Mouse (Mus musculus) MEL (cell line): ENCODE measurements around the gene Elmsan1. TPM values are rescaled to one million over a fixed set of nuclear protein-coding genes. Genes with fewer than 3 reads are reported as not detected.
A peak's percentile ranks its signal among the peaks of the same experiment; 100 is the strongest.

ENCODE experiments used
- DNase-seq: peaks from one replicate; pipeline ENCODE4 v3.0.0; 2011; ENCODE audit warnings: low read depth, low spot score
- H3K27ac ChIP-seq: 2 replicates; pipeline ENCODE4 v1.5.1; 2012; ENCODE audit warnings: low read depth, mild to moderate bottlenecking, control low read depth, low read length, moderate library complexity; ENCODE audit not compliant: control insufficient read depth
- H3K27me3 ChIP-seq, 2 experiments: fragments of 150-350 bp in 1 of 2; sonication (generic) in 1 of 2; 2 replicates each; pipeline ENCODE4 v1.6.1; 2012; ENCODE audit warnings: low read length in 2 of 2, mild to moderate bottlenecking in 2 of 2, improper control_type of control experiment in 1 of 2, moderate library complexity in 1 of 2; ENCODE audit not compliant: insufficient read depth in 2 of 2, control insufficient read depth in 1 of 2
- H3K36me3 ChIP-seq, 2 experiments: 2 replicates each; pipeline ENCODE4 v1.6.1; 2012 to 2014; ENCODE audit warnings: low read length in 2 of 2, improper control_type of control experiment in 1 of 2, inconsistent platforms in 1 of 2, mild to moderate bottlenecking in 1 of 2; ENCODE audit not compliant: insufficient read depth in 2 of 2, control insufficient read depth in 1 of 2
- H3K4me1 ChIP-seq, 2 experiments: fragments of 150-350 bp in 1 of 2; sonication (generic) in 1 of 2; 2 replicates each; pipeline ENCODE4 v1.6.1; 2012; ENCODE audit warnings: low read length in 2 of 2, improper control_type of control experiment in 1 of 2, mild to moderate bottlenecking in 1 of 2; ENCODE audit not compliant: insufficient read depth in 2 of 2, control insufficient read depth in 1 of 2
- H3K4me3 ChIP-seq, 2 experiments: fragments of 150-350 bp in 1 of 2; sonication (generic) in 1 of 2; 2 replicates each; pipeline ENCODE4 v1.5.1; 2012; ENCODE audit warnings: low read depth in 2 of 2, low read length in 2 of 2, mild to moderate bottlenecking in 2 of 2, moderate library complexity in 2 of 2, control low read depth in 1 of 2, improper control_type of control experiment in 1 of 2; ENCODE audit not compliant: control insufficient read depth in 1 of 2, insufficient read depth in 1 of 2
- H3K79me2 ChIP-seq: 2 replicates; pipeline ENCODE4 v1.6.1; 2012; ENCODE audit warnings: mild to moderate bottlenecking, low read length, moderate library complexity; ENCODE audit not compliant: control insufficient read depth, poor library complexity, insufficient read depth
- H3K9ac ChIP-seq: 2 replicates; pipeline ENCODE4 v1.6.1; 2012; ENCODE audit warnings: low read depth, mild to moderate bottlenecking, control low read depth, low read length, moderate library complexity; ENCODE audit not compliant: control insufficient read depth, poor library complexity, severe bottlenecking
- H3K9me3 ChIP-seq: fragments of 150-350 bp; sonication (generic); replicated peaks from 2 replicates; pipeline ENCODE4 v1.6.1; 2012; ENCODE audit warnings: mild to moderate bottlenecking, low read length, improper control_type of control experiment, moderate library complexity; ENCODE audit not compliant: insufficient read depth
- BHLHE40 ChIP-seq: IDR thresholded peaks from 2 replicates; pipeline ENCODE4 v1.6.1; 2012; ENCODE audit warnings: low read depth, mild to moderate bottlenecking, inconsistent platforms, low read length, improper control_type of control experiment, borderline replicate concordance
- CHD1 ChIP-seq: IDR thresholded peaks from 2 replicates; pipeline ENCODE4 v1.6.1; 2012; ENCODE audit warnings: low read depth, mild to moderate bottlenecking, inconsistent platforms, low read length, improper control_type of control experiment
- EP300 ChIP-seq, 2 experiments: IDR thresholded peaks; 2 replicates each; pipeline ENCODE4 v1.6.1; 2011; ENCODE audit warnings: improper control_type of control experiment in 2 of 2, low read length in 2 of 2, low read depth in 1 of 2, mild to moderate bottlenecking in 1 of 2
- ETS1 ChIP-seq: IDR thresholded peaks from 2 replicates; pipeline ENCODE4 v1.6.1; 2012; ENCODE audit warnings: low read depth, mild to moderate bottlenecking, inconsistent platforms, low read length, improper control_type of control experiment, moderate library complexity
- MAFK ChIP-seq: IDR thresholded peaks from 2 replicates; pipeline ENCODE4 v1.6.1; 2011; ENCODE audit warnings: low read depth, mild to moderate bottlenecking, low read length, improper control_type of control experiment, borderline replicate concordance
- MAZ ChIP-seq: IDR thresholded peaks from 2 replicates; pipeline ENCODE4 v1.6.1; 2012; ENCODE audit warnings: low read depth, mild to moderate bottlenecking, inconsistent platforms, low read length, improper control_type of control experiment
- MXI1 ChIP-seq: IDR thresholded peaks from 2 replicates; pipeline ENCODE4 v1.6.1; 2011; ENCODE audit warnings: mild to moderate bottlenecking, low read depth, low read length, improper control_type of control experiment
- MYC ChIP-seq: IDR thresholded peaks from 2 replicates; pipeline ENCODE4 v1.6.1; 2011; ENCODE audit warnings: low read depth, mild to moderate bottlenecking, low read length, improper control_type of control experiment, moderate library complexity
- NELFE ChIP-seq: IDR thresholded peaks from 2 replicates; pipeline ENCODE4 v1.6.1; 2011; ENCODE audit warnings: low read depth, low read length, improper control_type of control experiment
- NRF1 ChIP-seq: IDR thresholded peaks from 2 replicates; pipeline ENCODE4 v1.6.1; 2014; ENCODE audit warnings: low read depth, mild to moderate bottlenecking, inconsistent platforms, low read length, improper control_type of control experiment, moderate library complexity; ENCODE audit not compliant: poor library complexity, insufficient read depth, severe bottlenecking
- POLR2A ChIP-seq, 2 experiments: IDR thresholded peaks; 2 replicates each; pipeline ENCODE4 v1.6.1; 2011 to 2012; ENCODE audit warnings: low read length in 2 of 2, mild to moderate bottlenecking in 2 of 2, control low read depth in 1 of 2, improper control_type of control experiment in 1 of 2, low read depth in 1 of 2, moderate library complexity in 1 of 2; ENCODE audit not compliant: control insufficient read depth in 1 of 2, insufficient read depth in 1 of 2, poor library complexity in 1 of 2
- POLR2AphosphoS5 ChIP-seq: IDR thresholded peaks from 2 replicates; pipeline ENCODE4 v1.6.1; 2012; ENCODE audit warnings: low read depth, borderline replicate concordance, mild to moderate bottlenecking, inconsistent platforms, low read length, moderate library complexity, mixed read lengths
- RAD21 ChIP-seq: IDR thresholded peaks from 2 replicates; pipeline ENCODE4 v1.6.1; 2011; ENCODE audit warnings: mild to moderate bottlenecking, low read depth, low read length, improper control_type of control experiment
- SIN3A ChIP-seq: IDR thresholded peaks from 2 replicates; pipeline ENCODE4 v1.6.1; 2012; ENCODE audit warnings: low read length, improper control_type of control experiment, inconsistent platforms
- SMC3 ChIP-seq: IDR thresholded peaks from 2 replicates; pipeline ENCODE4 v1.6.1; 2011; ENCODE audit warnings: low read depth, low read length, improper control_type of control experiment
- TBP ChIP-seq: IDR thresholded peaks from 2 replicates; pipeline ENCODE4 v1.8.0; 2011; ENCODE audit warnings: low read depth, low read length, improper control_type of control experiment
- TCF12 ChIP-seq: IDR thresholded peaks from 2 replicates; pipeline ENCODE4 v1.6.1; 2014; ENCODE audit warnings: low read depth, mild to moderate bottlenecking, inconsistent platforms, low read length, improper control_type of control experiment, moderate library complexity
- UBTF ChIP-seq: IDR thresholded peaks from 2 replicates; pipeline ENCODE4 v1.6.1; 2012; ENCODE audit warnings: low read depth, mild to moderate bottlenecking, inconsistent platforms, low read length, improper control_type of control experiment, moderate library complexity, borderline replicate concordance; ENCODE audit not compliant: insufficient read depth
- ZC3H11A ChIP-seq: IDR thresholded peaks from 2 replicates; pipeline ENCODE4 v1.6.1; 2012; ENCODE audit warnings: low read depth, mild to moderate bottlenecking, inconsistent platforms, low read length, improper control_type of control experiment
- ZKSCAN1 ChIP-seq: IDR thresholded peaks from 2 replicates; pipeline ENCODE4 v1.6.1; 2012; ENCODE audit warnings: low read depth, mild to moderate bottlenecking, inconsistent platforms, low read length, improper control_type of control experiment, moderate library complexity
- polyA plus RNA-seq, 2 experiments: library from polyadenylated mRNA; stranded (reverse) in 1 of 2; unstranded in 1 of 2; fragments of >175 nt in 1 of 2; fragments of >200 nt in 1 of 2; gene quantifications; 2 replicates each; pipeline versions ENCODE4 v1.2.1 to v1.2.4; 2012; ENCODE audit warnings: low replicate concordance in 2 of 2, low read depth in 1 of 2; ENCODE audit not compliant: insufficient read length in 2 of 2, insufficient read depth in 1 of 2, missing spikeins in 1 of 2
- total RNA-seq: library from RNA; depleted of rRNA; stranded (reverse); fragments of 300-350 nt; gene quantifications from 2 replicates; pipeline ENCODE4 v1.2.3, GENCODE M21; 2012

Elmsan1 gene
- total and polyA plus RNA-seq, 3 experiments, result 7.7 to 25.3 TPM; not detected in 1

GRCm38 (mm10) chr12:84181999-84182398 is 36.7 kb downstream of the Elmsan1 start:
- no peak overlapping the region for H3K4me3 ChIP-seq
- TF ChIP-seq BHLHE40 (no peak), EP300 (IDR thresholded peaks at IDR 0.05; ENCODE audit: low read depth in 1 of 2, low read length in 2 of 2) (no peak), ZKSCAN1 (no peak), CHD1 (no peak), MAZ (no peak), SMC3 (no peak), RAD21 (no peak), MAFK (no peak)
- TF ChIP-seq, all 39 proteins: peak for 0
- H3K9me3 ChIP-seq, result no peaks in the 10 kb centered on the region
- H3K27me3 ChIP-seq, result no peaks in the 10 kb centered on the region
- H3K79me2 ChIP-seq, result peaks cover 91% of the 10 kb centered on the region
- peaks cover 39 to 54% of the 10 kb centered on the region in 2 experiments for H3K4me1 ChIP-seq
- DNase-seq, result no peak
- no peak overlapping the region for H3K9ac ChIP-seq
- no peak overlapping the region for H3K27ac ChIP-seq
- peaks cover 9 to 57% of the 10 kb centered on the region in 2 experiments; a peak in 3 of 4 replicates for H3K36me3 ChIP-seq

GRCm38 (mm10) chr12:84180701-84181435 is 37.8 kb downstream of the Elmsan1 start:
- no peak overlapping the region for H3K4me3 ChIP-seq
- H3K27ac ChIP-seq, result peak overlapping the region; percentile 8; the same call in 1 of the 2 replicates
- H3K36me3 ChIP-seq, result peaks cover 5 to 62% of the 10 kb centered on the region in 2 experiments; a peak in 3 of 4 replicates
- peaks cover 42 to 59% of the 10 kb centered on the region in 2 experiments for H3K4me1 ChIP-seq
- H3K27me3 ChIP-seq, result no peaks in the 10 kb centered on the region
- TF ChIP-seq UBTF, result 0 out of 2 replicates have a peak, but pooled peaks have one; percentile 23
- peak; percentile 68; the same call in 1 of the 2 replicates for TF ChIP-seq BHLHE40
- peak; percentile 64; the same call in 1 of the 2 replicates for TF ChIP-seq MXI1
- 0 out of 2 replicates have a peak, but pooled peaks have one; percentile 25 for TF ChIP-seq TBP
- TF ChIP-seq NRF1, result 0 out of 2 replicates have a peak, but pooled peaks have one; percentile 6
- no peak for TF ChIP-seq NELFE
- peak; percentile 42; the same call in 1 of the 2 replicates for TF ChIP-seq ETS1
- 0 out of 2 replicates have a peak, but pooled peaks have one; percentile 37 for TF ChIP-seq SIN3A
- no peak for TF ChIP-seq RAD21
- no peak for TF ChIP-seq POLR2AphosphoS5
- TF ChIP-seq POLR2A (IDR thresholded peaks at IDR 0.05; ENCODE audit: control insufficient read depth in 1 of 2, insufficient read depth in 1 of 2, low read depth in 1 of 2, low read length in 2 of 2, poor library complexity in 1 of 2), result no peak
- TF ChIP-seq TCF12, result no peak
- TF ChIP-seq MYC, result 0 out of 2 replicates have a peak, but pooled peaks have one; percentile 40
- TF ChIP-seq EP300 (IDR thresholded peaks at IDR 0.05; ENCODE audit: low read depth in 1 of 2, low read length in 2 of 2), result peak; percentile 4 to 42; a peak in 3 of 4 replicates
- no peak for TF ChIP-seq ZC3H11A
- DNase-seq, result peak; percentile 60
- H3K9me3 ChIP-seq, result no peaks in the 10 kb centered on the region
- H3K9ac ChIP-seq, result no peak overlapping the region
- peaks cover 81% of the 10 kb centered on the region for H3K79me2 ChIP-seq
